Mouse (Mus musculus) lung, postnatal 0 days (tissue): ENCODE measurements around the gene Rpl22.

Experiments used
- CTCF ChIP-seq: IDR thresholded peaks from 2 replicates; pipeline ENCODE4 v1.5.1; 2016; ENCODE audit warnings: antibody characterized with exemption, mild to moderate bottlenecking
- EP300 ChIP-seq: IDR thresholded peaks from 2 replicates; pipeline ENCODE4 v1.6.1; 2016; ENCODE audit warnings: antibody characterized with exemption, mild to moderate bottlenecking, control low read depth

GRCm38 (mm10) chr4:152296874-152297861 is 28.4 kb upstream of the Rpl22 start, which contains the start of gene Icmt:
- TF ChIP-seq CTCF: no peak
- no peak for TF ChIP-seq EP300
